Mouse (Mus musculus) lung, embryonic 16.5 days (tissue): Measurements from ENCODE around the gene Poc1a. TPM values are rescaled to one million over a fixed set of nuclear protein-coding genes. Genes with fewer than 3 reads are reported as not detected.

ENCODE experiments used
- ATAC-seq: fragments of 200-750 bp; cut with Nextera tagmentation; 2 replicates; pipeline ENCODE4 v1.8.0; 2017; ENCODE audit warnings: low read depth, mild to moderate bottlenecking, moderate library complexity
- H3K27ac ChIP-seq: fragments of 300-500 bp; sonication (generic); 2 replicates; pipeline ENCODE4 v1.5.1; 2014; ENCODE audit warnings: mild to moderate bottlenecking, control low read depth, low read length
- H3K27me3 ChIP-seq: fragments of 300-500 bp; sonication (generic); 2 replicates; pipeline ENCODE4 v1.6.1; 2014; ENCODE audit warnings: low read depth, low read length, mixed read lengths; ENCODE audit not compliant: control insufficient read depth, insufficient read depth
- H3K36me3 ChIP-seq: fragments of 300-500 bp; sonication (generic); 2 replicates; pipeline ENCODE4 v1.6.1; 2014; ENCODE audit warnings: low read length; ENCODE audit not compliant: control insufficient read depth, insufficient read depth
- H3K4me1 ChIP-seq: fragments of 300-500 bp; sonication (generic); replicated peaks from 2 replicates; pipeline ENCODE4 v1.6.1; 2014; ENCODE audit warnings: low read length, mixed read lengths; ENCODE audit not compliant: control insufficient read depth, insufficient read depth
- H3K4me2 ChIP-seq: fragments of 300-500 bp; sonication (generic); 2 replicates; pipeline ENCODE4 v1.6.1; 2014; ENCODE audit warnings: low read depth, low read length, control low read depth
- H3K4me3 ChIP-seq: fragments of 300-500 bp; sonication (generic); 2 replicates; pipeline ENCODE4 v1.5.1; 2014; ENCODE audit warnings: mild to moderate bottlenecking, low read length, control low read depth
- H3K9ac ChIP-seq: fragments of 300-500 bp; sonication (generic); 2 replicates; pipeline ENCODE4 v1.6.1; 2014; ENCODE audit warnings: low read length, control low read depth
- H3K9me3 ChIP-seq: fragments of 300-500 bp; sonication (generic); 2 replicates; pipeline ENCODE4 v1.6.1; 2016; ENCODE audit warnings: low read length; ENCODE audit not compliant: control insufficient read depth
- WGBS: fragments of 180-500 bp; shearing (Covaris S2); extraction: QIAGEN DNeasy Blood & Tissue Kit; methylation state at CpG from one replicate; pipeline ENCODE4 v1.1.7; 2014; 5-methylcytosine and 5-hydroxymethylcytosine counted together
- polyA plus RNA-seq: library from polyadenylated mRNA; unstranded; fragments of >200 nt; fragmentation: Nextera tagmentation; extraction: Ambion mirVana; gene quantifications from 2 replicates; pipeline ENCODE4 v1.2.1, GENCODE M21; 2015

The Poc1a gene
- polyA plus RNA-seq, 1 experiment from 2014 or later = 32.3 TPM

DNA sequence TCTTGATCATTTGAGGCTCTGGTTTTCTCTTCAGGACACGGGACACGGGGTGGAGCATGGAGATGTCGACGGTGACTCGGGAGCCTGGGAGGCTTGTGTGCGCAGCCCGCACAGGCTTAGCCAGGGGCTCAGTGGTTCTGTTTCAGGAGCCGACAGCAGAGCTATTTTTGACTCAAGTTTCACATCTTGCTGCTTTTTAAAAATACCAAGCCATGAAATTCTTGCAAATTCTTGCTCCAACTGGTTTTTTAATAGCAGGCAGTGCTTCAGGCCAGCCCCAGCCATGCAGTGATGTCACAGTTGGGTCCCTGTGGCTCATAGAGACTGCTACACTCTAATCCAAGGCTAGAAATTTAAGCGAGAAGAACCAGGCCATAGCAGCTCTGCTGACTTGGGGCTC lies 56.8 kb downstream of the Poc1a start:
- Histone ChIP-seq H3K4me1 (peaks cover 28% of the 10 kb centered on the region), H3K4me3 (no peak overlapping the region), H3K9ac (no peak overlapping the region), H3K27me3 (no peaks in the 10 kb centered on the region), H3K4me2 (no peak overlapping the region), H3K36me3 (no peaks in the 10 kb centered on the region), H3K9me3 (no peaks in the 10 kb centered on the region), H3K27ac (peak overlapping the region; percentile 59; the same call in 1 of the 2 replicates)
- ATAC-seq = no peak
- 74% methylated on average over 9 of the region's 9 CpGs for WGBS

DNA sequence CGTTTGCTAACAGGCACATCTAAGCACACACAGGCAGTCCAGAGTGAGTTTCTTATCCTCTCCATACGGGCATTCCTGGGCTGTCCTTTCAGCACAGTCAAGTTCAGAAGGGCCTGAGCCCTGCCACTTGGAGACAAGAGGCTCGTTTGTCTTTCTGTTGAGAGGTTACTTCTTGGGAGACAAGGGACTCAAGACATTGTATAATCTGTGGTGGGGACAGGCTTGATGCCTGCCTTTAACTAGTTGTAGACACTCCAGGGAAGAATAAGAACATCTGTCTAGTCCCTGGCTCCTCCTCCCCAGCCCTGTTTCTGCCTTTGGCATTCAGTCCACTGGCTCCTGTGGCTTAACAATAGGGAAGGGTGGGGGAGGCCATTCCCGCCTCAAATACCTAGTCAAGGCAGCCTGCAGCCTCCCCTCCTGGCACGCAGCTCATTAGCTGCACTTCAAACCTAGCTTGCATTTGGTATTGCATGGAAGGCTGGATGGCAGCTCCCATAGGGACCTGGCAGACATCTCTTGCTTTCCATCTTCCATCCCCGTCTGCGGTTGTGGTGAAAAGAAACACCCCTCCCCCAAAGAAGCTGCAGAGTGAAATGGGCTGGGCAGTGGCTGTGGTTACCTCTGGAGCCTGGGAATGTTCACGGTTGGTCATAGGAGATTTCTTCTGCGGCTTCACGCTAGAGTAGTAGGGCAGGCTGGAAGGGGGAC lies 57.8 kb downstream of the Poc1a start:
- peak overlapping the region; percentile 59 for H3K27ac ChIP-seq
- H3K27me3 ChIP-seq = no peaks in the 10 kb centered on the region
- peak; percentile 53; the same call in 1 of the 2 replicates for ATAC-seq
- 0 out of 2 replicates have a peak overlapping the region, but pooled peaks have one; percentile 17 for H3K9ac ChIP-seq
- H3K4me2 ChIP-seq = no peak overlapping the region
- 18% methylated on average over 10 of the region's 10 CpGs for WGBS
- H3K36me3 ChIP-seq = no peaks in the 10 kb centered on the region
- peaks cover 28% of the 10 kb centered on the region for H3K4me1 ChIP-seq
- H3K4me3 ChIP-seq = no peak overlapping the region
- no peaks in the 10 kb centered on the region for H3K9me3 ChIP-seq

DNA sequence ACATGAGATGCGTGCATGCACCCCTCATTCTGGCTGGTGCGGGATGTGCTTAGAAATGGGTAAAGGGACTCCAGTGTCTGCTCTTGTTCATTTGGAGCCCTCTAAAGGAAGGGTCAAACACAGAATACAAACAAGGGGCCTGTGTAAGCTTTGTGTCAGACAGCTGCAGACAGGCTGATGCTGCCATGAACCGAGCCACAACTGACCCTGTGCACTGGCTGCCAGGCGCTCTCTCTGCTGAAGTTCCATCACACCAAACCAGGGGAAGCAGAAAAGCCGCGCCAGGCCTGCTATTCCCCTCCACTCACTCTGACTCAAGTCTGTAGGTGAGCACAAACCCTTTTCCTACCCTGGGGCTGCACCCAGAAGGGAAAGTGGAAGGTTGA lies 58.3 kb downstream of the Poc1a start:
- no peak overlapping the region for H3K9ac ChIP-seq
- ATAC-seq = peak; percentile 8; the same call in 1 of the 2 replicates
- WGBS = 58% methylated on average over 6 of the region's 6 CpGs

DNA sequence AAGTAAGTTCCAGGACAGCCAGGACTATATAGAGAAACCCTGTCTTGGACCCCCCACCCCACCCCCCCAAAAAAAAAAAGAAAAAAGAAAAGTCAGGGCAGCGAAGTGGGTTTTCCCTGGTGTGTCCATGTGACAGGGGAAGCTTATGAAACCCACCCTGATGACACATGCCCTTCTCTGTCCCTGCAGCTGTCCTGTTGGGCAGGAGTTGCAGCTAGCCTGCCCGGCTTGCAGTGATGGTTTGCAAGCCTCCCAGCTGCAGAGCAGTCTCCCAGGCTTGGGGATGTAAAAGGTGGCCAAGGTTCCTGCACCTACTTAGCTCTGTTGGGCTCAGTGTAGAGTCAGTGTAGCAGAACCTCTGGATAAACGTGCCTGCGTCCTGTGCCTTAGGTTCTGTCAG lies 58.9 kb downstream of the Poc1a start:
- Histone ChIP-seq H3K36me3 (no peaks in the 10 kb centered on the region), H3K9ac (no peak overlapping the region), H3K4me3 (no peak overlapping the region), H3K4me1 (peaks cover 28% of the 10 kb centered on the region), H3K4me2 (no peak overlapping the region), H3K27ac (no peak overlapping the region), H3K9me3 (no peaks in the 10 kb centered on the region), H3K27me3 (no peaks in the 10 kb centered on the region)
- 83% methylated on average over 4 of the region's 4 CpGs for WGBS
- no peak for ATAC-seq

More for the DNA sequence above, 58.3 kb downstream of the Poc1a start:
- Histone ChIP-seq H3K9me3 (no peaks in the 10 kb centered on the region), H3K27ac (peak overlapping the region; percentile 59), H3K4me2 (no peak overlapping the region), H3K4me3 (no peak overlapping the region), H3K27me3 (no peaks in the 10 kb centered on the region), H3K36me3 (no peaks in the 10 kb centered on the region), H3K4me1 (peaks cover 28% of the 10 kb centered on the region)

DNA sequence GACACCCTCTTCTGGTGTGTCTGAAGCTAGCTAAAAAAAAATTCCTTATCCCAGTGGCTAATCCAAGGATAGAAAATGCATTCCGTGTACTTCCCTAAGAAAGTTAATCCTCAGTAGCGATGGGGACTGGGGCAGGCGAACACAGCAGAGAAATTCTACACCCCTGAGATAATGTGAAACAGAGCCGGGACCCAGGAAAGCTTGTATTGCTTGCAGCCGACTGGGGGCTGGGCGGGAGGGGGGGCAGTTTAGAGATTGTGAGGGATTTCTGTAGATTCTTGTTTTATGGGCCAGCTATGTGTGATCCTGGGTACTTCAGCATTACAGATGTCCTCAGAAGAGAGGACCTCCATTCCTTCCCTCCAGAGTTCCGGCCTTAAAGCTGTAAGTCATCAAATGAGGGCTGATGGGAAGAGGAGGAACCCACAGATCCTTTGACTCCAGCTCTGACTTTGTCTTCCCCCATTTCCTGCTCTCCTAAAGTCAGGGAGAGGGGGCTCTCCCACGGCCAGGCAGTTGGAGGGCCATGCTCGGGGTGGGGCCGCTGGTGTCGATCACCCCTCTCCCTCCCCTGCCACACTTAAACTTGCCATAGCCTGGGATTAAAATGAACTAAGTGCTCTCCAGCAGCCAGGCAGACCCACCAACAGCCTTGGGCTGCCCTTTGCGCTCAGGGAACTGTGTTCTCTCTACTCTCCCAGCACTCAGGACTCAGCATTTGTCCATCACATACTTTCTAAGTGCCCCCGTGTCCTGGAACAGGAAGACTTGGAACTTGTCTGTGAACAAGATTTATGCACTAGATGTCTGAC lies 59.8 kb downstream of the Poc1a start:
- Histone ChIP-seq H3K9ac (peak overlapping the region; percentile 36; the same call in 1 of the 2 replicates), H3K27ac (peak overlapping the region; percentile 23; the same call in 1 of the 2 replicates), H3K36me3 (no peaks in the 10 kb centered on the region), H3K27me3 (no peaks in the 10 kb centered on the region), H3K4me1 (peaks cover 36% of the 10 kb centered on the region), H3K4me2 (no peak overlapping the region), H3K4me3 (no peak overlapping the region), H3K9me3 (no peaks in the 10 kb centered on the region)
- 36% methylated on average over 13 of the region's 13 CpGs for WGBS
- 0 out of 2 replicates have a peak, but pooled peaks have one; percentile 25 for ATAC-seq

DNA sequence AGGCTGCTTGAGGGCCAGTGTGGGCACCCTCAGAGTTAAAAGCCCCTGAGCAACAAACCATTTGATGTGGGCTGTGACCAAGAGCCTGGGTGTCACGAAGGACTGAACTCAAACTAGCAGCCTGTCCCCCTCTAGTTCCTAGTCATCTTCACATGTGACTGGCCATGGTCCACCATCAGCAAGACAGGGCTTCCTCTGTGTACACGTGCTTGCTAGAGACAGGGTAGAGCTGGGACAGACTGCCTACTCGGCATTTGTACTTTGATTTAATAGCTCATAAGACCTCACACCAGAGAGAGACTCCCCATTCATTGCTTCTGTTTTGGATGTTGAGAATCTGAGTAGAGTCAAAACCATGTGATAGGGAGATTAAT lies 60.4 kb downstream of the Poc1a start:
- Histone ChIP-seq H3K36me3 (no peaks in the 10 kb centered on the region), H3K9ac (no peak overlapping the region), H3K4me1 (peaks cover 36% of the 10 kb centered on the region), H3K4me3 (no peak overlapping the region), H3K27ac (peak overlapping the region; percentile 23; the same call in 1 of the 2 replicates), H3K4me2 (no peak overlapping the region), H3K27me3 (no peaks in the 10 kb centered on the region), H3K9me3 (no peaks in the 10 kb centered on the region)
- ATAC-seq = no peak
- WGBS = 52% methylated on average over 3 of the region's 3 CpGs

DNA sequence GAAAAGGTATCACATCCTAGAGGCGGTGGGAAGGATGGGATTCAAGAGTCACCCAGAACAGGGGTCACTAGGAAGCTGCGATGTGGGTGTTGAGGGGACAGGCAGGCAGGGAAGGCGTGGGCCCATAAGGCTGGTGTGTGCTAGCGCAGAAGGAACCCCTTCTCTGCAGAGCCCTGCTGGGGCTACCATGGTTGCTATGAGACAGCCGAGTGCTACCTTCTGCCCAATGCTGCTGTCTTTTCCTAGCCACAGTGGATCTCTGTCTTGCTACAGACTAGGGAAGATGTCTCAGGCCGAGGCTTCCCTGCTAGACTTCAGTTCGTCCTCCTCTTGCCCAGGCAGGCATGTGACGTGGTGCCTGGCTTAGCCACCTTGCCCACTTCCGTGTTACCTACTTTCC lies 61.7 kb downstream of the Poc1a start:
- Histone ChIP-seq H3K9me3 (no peaks in the 10 kb centered on the region), H3K4me1 (peaks cover 36% of the 10 kb centered on the region)
- WGBS = 87% methylated on average over 9 of the region's 9 CpGs

DNA sequence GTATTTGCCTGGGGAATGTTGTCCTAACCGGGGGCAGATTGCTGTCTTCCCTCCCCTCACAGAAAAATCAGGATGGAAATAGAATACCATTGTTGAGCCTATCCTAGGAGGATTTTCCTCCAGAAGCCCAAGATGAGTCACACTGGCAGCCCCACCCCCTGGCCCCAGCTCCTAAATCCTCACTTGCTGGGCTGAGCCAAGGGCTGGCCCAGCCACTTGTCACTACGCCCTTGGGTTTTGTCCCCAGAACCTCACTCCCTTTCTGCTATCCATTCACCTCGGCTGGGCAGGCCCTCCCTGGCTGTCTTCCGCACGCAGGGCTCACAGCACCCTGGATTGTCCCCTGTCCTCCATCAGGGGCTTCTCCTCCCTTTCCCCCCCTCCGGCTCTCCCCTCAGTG lies 64.3 kb downstream of the Poc1a start:
- H3K27me3 ChIP-seq = no peaks in the 10 kb centered on the region
- no peak overlapping the region for H3K4me2 ChIP-seq
- ATAC-seq = peak; percentile 39; the same call in 1 of the 2 replicates
- H3K4me3 ChIP-seq = no peak overlapping the region
- peak overlapping the region; percentile 34 for H3K27ac ChIP-seq
- peak overlapping the region; percentile 31 for H3K9ac ChIP-seq
- H3K4me1 ChIP-seq = peaks cover 22% of the 10 kb centered on the region
- H3K36me3 ChIP-seq = no peaks in the 10 kb centered on the region
- 43% methylated on average over 6 of the region's 6 CpGs for WGBS
- H3K9me3 ChIP-seq = no peaks in the 10 kb centered on the region

More for the DNA sequence above, 61.7 kb downstream of the Poc1a start:
- no peak overlapping the region for H3K27ac ChIP-seq
- no peaks in the 10 kb centered on the region for H3K27me3 ChIP-seq
- H3K36me3 ChIP-seq = no peaks in the 10 kb centered on the region
- H3K4me3 ChIP-seq = no peak overlapping the region
- H3K9ac ChIP-seq = no peak overlapping the region
- no peak overlapping the region for H3K4me2 ChIP-seq
- no peak for ATAC-seq

DNA sequence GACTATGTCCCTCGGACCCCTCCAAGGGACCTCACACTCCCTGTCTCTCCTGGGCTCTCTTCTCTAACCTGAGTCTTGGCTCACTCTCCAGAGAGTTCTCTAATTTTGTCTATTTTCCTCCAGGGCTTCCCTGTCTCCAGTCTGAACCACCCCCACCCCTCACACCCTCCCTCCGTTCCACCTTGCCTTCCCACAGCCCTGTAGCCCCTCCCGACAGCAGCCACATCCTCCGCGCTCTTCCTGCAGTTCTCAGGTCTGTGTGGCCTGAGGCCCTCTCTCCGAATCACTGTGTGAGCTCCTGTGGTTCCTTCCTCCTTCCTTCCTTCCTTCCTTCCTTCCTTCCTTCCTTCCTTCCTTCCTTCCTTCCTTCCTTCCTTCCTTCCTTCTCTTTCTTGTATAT lies 64.8 kb downstream of the Poc1a start:
- H3K4me2 ChIP-seq = no peak overlapping the region
- WGBS = 62% methylated on average over 6 of the region's 6 CpGs

More for the DNA sequence above, 64.8 kb downstream of the Poc1a start:
- Histone ChIP-seq H3K9me3 (no peaks in the 10 kb centered on the region), H3K4me1 (peaks cover 21% of the 10 kb centered on the region), H3K27me3 (no peaks in the 10 kb centered on the region), H3K36me3 (no peaks in the 10 kb centered on the region), H3K27ac (peak overlapping the region; percentile 34), H3K4me3 (no peak overlapping the region), H3K9ac (peak overlapping the region; percentile 31; the same call in 1 of the 2 replicates)
- ATAC-seq = no peak
